Mouse (Mus musculus): ENCODE measurements at regions not wholly inside any gene's neighbourhood (a gene's known extent, or its start where the extent isn't known, plus 50 kb on each side); places are given as distances from the start of the nearest gene placed in this dataset.
A peak's percentile ranks its signal among the peaks of the same experiment; 100 is the strongest.

- Histone ChIP-seq H3K4me3 (replicated peaks; ENCODE audit: insufficient read depth, low read depth, low read length) (no peak overlapping the region), H3K4me1 (ENCODE audit: control insufficient read depth, insufficient read depth, low read length) (no peaks in the 10 kb centered on the region), H3K27ac (ENCODE audit: insufficient read depth, low read length) (no peak overlapping the region), H3K27me3 (ENCODE audit: control insufficient read depth, insufficient read depth, low read length) (no peaks in the 10 kb centered on the region)
- no peak for TF ChIP-seq CTCF (IDR thresholded peaks at IDR 0.05; ENCODE audit: borderline replicate concordance, insufficient read depth, low read depth, low read length)
- TF ChIP-seq POLR2A (IDR thresholded peaks at IDR 0.05; ENCODE audit: borderline replicate concordance, insufficient read depth, low read length), result no peak
- WGBS, result 93% methylated on average over 2 of the region's 2 CpGs
- no peak for DNase-seq
Observed at GRCm38 (mm10) chr2:135568350-135568749, 90.5 kb upstream of the Plcb4 start.

DNA sequence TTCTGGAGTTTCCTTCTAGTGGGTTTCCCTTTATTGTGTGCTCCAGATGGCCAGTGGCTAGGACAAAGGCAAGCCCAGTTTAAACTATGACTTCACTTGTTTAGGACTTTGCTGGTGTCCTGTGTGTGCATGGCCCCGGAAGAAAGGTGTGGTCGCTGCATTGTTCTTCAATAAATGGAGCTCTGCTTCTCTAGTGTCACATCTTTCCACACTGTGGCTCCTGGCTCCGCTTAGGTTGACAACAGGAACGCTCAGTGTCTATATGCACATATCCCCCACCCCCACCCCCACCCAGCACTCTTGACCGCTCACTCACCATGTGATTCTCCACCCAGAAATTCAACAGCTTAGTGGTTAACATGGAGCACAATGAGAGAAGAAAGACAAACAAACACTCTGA, 87.2 kb upstream of the Plcb4 start:
- TF ChIP-seq POLR2A (IDR thresholded peaks at IDR 0.05; ENCODE audit: borderline replicate concordance, insufficient read depth, low read length), result no peak
- no peak for TF ChIP-seq CTCF (IDR thresholded peaks at IDR 0.05; ENCODE audit: borderline replicate concordance, insufficient read depth, low read depth, low read length)

GRCm38 (mm10) chr2:135577228-135577627, 81.6 kb upstream of the Plcb4 start:
- Histone ChIP-seq H3K27me3 (ENCODE audit: control insufficient read depth, insufficient read depth, low read length) (no peaks in the 10 kb centered on the region), H3K4me1 (ENCODE audit: control insufficient read depth, insufficient read depth, low read length) (no peaks in the 10 kb centered on the region), H3K4me3 (replicated peaks; ENCODE audit: insufficient read depth, low read depth, low read length) (no peak overlapping the region), H3K27ac (ENCODE audit: insufficient read depth, low read length) (no peak overlapping the region)
- DNase-seq, result no peak
- TF ChIP-seq CTCF (IDR thresholded peaks at IDR 0.05; ENCODE audit: borderline replicate concordance, insufficient read depth, low read depth, low read length) (no peak), POLR2A (IDR thresholded peaks at IDR 0.05; ENCODE audit: borderline replicate concordance, insufficient read depth, low read length) (no peak)
- 92% methylated on average over 5 of the region's 5 CpGs for WGBS

More for the DNA sequence above, 87.2 kb upstream of the Plcb4 start:
- no peak for DNase-seq
- WGBS, result 80% methylated on average over 5 of the region's 5 CpGs
- Histone ChIP-seq H3K4me1 (ENCODE audit: control insufficient read depth, insufficient read depth, low read length) (no peaks in the 10 kb centered on the region), H3K27ac (ENCODE audit: insufficient read depth, low read length) (no peak overlapping the region), H3K4me3 (replicated peaks; ENCODE audit: insufficient read depth, low read depth, low read length) (no peak overlapping the region), H3K27me3 (ENCODE audit: control insufficient read depth, insufficient read depth, low read length) (no peaks in the 10 kb centered on the region)

DNA sequence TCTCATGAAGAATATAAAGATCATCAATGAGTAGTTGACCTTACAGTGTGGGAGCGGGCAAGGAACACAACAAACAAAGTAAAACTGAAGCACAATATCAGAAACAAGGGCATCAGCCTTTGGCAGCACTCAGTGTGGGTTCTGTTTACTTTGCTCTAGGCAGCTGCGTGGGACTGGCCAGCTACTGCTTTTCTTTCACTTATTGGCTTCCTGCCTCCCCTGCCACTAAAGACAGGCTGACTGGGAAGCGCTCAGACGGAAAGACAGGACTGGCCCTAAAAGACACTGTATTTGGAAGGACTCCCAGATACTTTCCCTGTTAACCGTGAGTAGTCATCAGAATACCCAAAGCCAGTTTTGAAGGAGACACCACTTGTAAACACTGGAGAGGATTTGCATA, 80.7 kb upstream of the Plcb4 start:
- Histone ChIP-seq H3K4me1 (ENCODE audit: control insufficient read depth, insufficient read depth, low read length) (no peaks in the 10 kb centered on the region), H3K27ac (ENCODE audit: insufficient read depth, low read length) (no peak overlapping the region), H3K4me3 (replicated peaks; ENCODE audit: insufficient read depth, low read depth, low read length) (no peak overlapping the region), H3K27me3 (ENCODE audit: control insufficient read depth, insufficient read depth, low read length) (no peaks in the 10 kb centered on the region)
- TF ChIP-seq CTCF (IDR thresholded peaks at IDR 0.05; ENCODE audit: borderline replicate concordance, insufficient read depth, low read depth, low read length) (no peak), POLR2A (IDR thresholded peaks at IDR 0.05; ENCODE audit: borderline replicate concordance, insufficient read depth, low read length) (no peak)
- peak in 1 of 2 experiments; percentile 38 for DNase-seq
- WGBS, result 17% methylated on average over 5 of the region's 5 CpGs

DNA sequence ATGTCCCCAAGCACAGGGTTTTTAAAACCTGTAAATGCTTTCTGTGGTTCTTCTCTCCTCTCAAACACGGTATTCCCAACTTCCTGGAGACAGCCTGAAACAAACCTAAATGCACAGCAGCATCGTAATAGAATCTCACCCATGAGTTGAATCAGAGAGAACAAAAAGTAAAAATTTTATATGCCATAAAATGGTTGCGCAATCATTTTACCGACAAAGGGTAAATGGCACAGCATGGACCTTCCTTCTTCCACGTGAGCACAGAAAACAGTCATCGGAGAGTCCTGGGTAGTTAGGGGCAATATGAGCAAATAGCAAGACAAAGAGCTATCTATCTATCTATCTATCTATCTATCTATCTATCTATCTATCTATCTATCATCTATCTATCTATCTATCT, 79.3 kb upstream of the Plcb4 start:
- 96% methylated on average over 6 of the region's 6 CpGs for WGBS
- H3K27me3 ChIP-seq (ENCODE audit: control insufficient read depth, insufficient read depth, low read length), result no peaks in the 10 kb centered on the region
- H3K4me1 ChIP-seq (ENCODE audit: control insufficient read depth, insufficient read depth, low read length), result no peaks in the 10 kb centered on the region
- no peak overlapping the region for H3K4me3 ChIP-seq (replicated peaks; ENCODE audit: insufficient read depth, low read depth, low read length)
- no peak overlapping the region for H3K27ac ChIP-seq (ENCODE audit: insufficient read depth, low read length)
- TF ChIP-seq POLR2A (IDR thresholded peaks at IDR 0.05; ENCODE audit: borderline replicate concordance, insufficient read depth, low read length) (no peak), CTCF (IDR thresholded peaks at IDR 0.05; ENCODE audit: borderline replicate concordance, insufficient read depth, low read depth, low read length) (no peak)
- no peak for DNase-seq

DNA sequence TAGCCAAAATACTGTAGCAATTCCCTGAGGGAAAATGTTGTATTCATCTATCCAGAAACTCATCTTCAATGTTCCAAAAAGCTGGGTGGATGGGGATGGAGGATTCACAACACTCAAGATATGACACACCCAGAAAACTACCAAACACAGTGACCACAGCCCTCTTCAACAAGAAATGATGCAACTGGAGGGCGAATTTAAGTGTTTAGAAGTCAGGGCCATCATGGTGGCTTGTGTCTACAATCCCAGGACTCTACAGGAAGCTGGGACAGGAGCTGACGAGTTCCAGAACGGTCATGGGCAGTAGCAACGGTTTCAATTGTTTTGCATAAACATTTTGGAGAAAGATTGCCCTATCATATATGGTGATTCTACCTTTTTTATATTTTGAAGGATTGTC, 78.8 kb upstream of the Plcb4 start:
- no peaks in the 10 kb centered on the region for H3K27me3 ChIP-seq (ENCODE audit: control insufficient read depth, insufficient read depth, low read length)
- no peak overlapping the region for H3K27ac ChIP-seq (ENCODE audit: insufficient read depth, low read length)
- no peak overlapping the region for H3K4me3 ChIP-seq (replicated peaks; ENCODE audit: insufficient read depth, low read depth, low read length)
- TF ChIP-seq CTCF (IDR thresholded peaks at IDR 0.05; ENCODE audit: borderline replicate concordance, insufficient read depth, low read depth, low read length) (no peak), POLR2A (IDR thresholded peaks at IDR 0.05; ENCODE audit: borderline replicate concordance, insufficient read depth, low read length) (no peak)
- WGBS, result 91% methylated on average over 4 of the region's 4 CpGs
- DNase-seq, result no peak
- H3K4me1 ChIP-seq (ENCODE audit: control insufficient read depth, insufficient read depth, low read length), result no peaks in the 10 kb centered on the region

DNA sequence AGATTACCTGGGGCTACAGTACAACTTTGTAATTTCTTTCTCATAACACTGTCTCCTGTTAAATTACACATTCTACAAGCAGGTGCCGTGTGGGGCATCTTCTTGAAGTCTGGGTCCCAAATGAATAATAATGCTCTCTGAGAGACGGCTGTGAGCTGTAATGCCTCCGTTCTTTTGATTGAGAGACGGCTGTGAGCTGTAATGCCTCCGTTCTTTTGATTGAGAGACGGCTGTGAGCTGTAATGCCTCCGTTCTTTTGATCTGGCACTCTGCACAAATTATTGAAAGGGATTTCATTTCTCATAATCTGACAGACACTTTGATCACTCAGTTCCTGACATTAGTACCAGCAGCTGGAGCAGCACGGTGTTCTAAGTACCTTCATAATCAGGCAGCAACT, 76.5 kb upstream of the Plcb4 start:
- no peak for DNase-seq
- H3K27ac ChIP-seq (ENCODE audit: insufficient read depth, low read length), result no peak overlapping the region
- no peaks in the 10 kb centered on the region for H3K27me3 ChIP-seq (ENCODE audit: control insufficient read depth, insufficient read depth, low read length)
- H3K4me3 ChIP-seq (replicated peaks; ENCODE audit: insufficient read depth, low read depth, low read length), result no peak overlapping the region
- WGBS, result 64% methylated on average over 8 of the region's 8 CpGs
- H3K4me1 ChIP-seq (ENCODE audit: control insufficient read depth, insufficient read depth, low read length), result no peaks in the 10 kb centered on the region
- TF ChIP-seq CTCF (IDR thresholded peaks at IDR 0.05; ENCODE audit: borderline replicate concordance, insufficient read depth, low read depth, low read length) (no peak), POLR2A (IDR thresholded peaks at IDR 0.05; ENCODE audit: borderline replicate concordance, insufficient read depth, low read length) (no peak)

DNA sequence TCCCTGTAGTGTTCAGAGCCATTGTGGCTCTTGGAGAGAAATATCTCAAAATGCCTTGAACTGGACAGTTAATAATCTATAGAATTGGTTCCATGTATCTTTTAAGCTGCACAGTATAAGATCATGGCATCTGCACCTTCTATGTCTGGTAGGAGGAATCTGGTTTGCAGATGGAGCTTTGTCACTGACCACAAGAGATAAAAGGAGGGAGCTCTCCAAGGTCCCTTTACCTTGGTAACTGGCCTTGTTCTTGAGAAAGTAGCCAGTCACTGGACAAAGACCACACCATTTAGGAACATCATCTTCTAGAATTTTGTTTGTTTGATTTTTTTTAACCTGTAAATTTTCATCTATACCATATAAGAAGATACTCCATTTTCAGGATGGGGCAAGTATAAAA, 52.5 kb upstream of the Plcb4 start:
- no peak overlapping the region for H3K27ac ChIP-seq (ENCODE audit: insufficient read depth, low read length)

More for the DNA sequence above, 52.5 kb upstream of the Plcb4 start:
- Histone ChIP-seq H3K4me3 (replicated peaks; ENCODE audit: insufficient read depth, low read depth, low read length) (no peak overlapping the region), H3K4me1 (ENCODE audit: control insufficient read depth, insufficient read depth, low read length) (no peaks in the 10 kb centered on the region), H3K27me3 (ENCODE audit: control insufficient read depth, insufficient read depth, low read length) (no peaks in the 10 kb centered on the region)
- no peak for TF ChIP-seq POLR2A (IDR thresholded peaks at IDR 0.05; ENCODE audit: borderline replicate concordance, insufficient read depth, low read length)
- no peak for DNase-seq

All from cerebellum, adult 2 months (tissue).